Mouse (Mus musculus) brown adipose tissue, adult 24 weeks (tissue): ENCODE data around the gene Gclm. TPM values are rescaled to one million over a fixed set of nuclear protein-coding genes. Genes with fewer than 3 reads are reported as not detected.
"Not testable (repeated sequence)": the region's sequence is repeated elsewhere in the genome, so short reads cannot be mapped to it uniquely, and the experiment has no call there.

Experiments used
- H3K27ac ChIP-seq: fragments of 200-500 bp; replicated peaks from 2 replicates; pipeline ENCODE4 v1.5.1; 2012; ENCODE audit warnings: low read depth, mild to moderate bottlenecking, low read length
- H3K4me1 ChIP-seq: fragments of 200-500 bp; 2 replicates; pipeline ENCODE4 v1.6.1; 2012; ENCODE audit warnings: low read length, mixed read lengths; ENCODE audit not compliant: control insufficient read depth, insufficient read depth, insufficient read length
- H3K4me3 ChIP-seq: fragments of 200-500 bp; 2 replicates; pipeline ENCODE4 v1.5.1; 2012; ENCODE audit warnings: low read depth, mild to moderate bottlenecking, low read length, moderate library complexity; ENCODE audit not compliant: insufficient read depth
- polyA plus RNA-seq: library from polyadenylated mRNA; stranded (reverse); fragments of >200 nt; gene quantifications from 2 replicates; pipeline ENCODE4 v1.2.4, GENCODE M21; 2012; ENCODE audit not compliant: missing spikeins, insufficient read depth, insufficient read length

Gene Gclm
- polyA plus RNA-seq, 1 experiment, result 64.3 TPM

GRCm38 (mm10) chr3:122210434-122210833, 34.9 kb upstream of the Gclm start:
- H3K4me3 ChIP-seq, result no peak overlapping the region
- no peak overlapping the region for H3K27ac ChIP-seq
- no peaks in the 10 kb centered on the region; the same call in 1 of the 2 replicates for H3K4me1 ChIP-seq

DNA sequence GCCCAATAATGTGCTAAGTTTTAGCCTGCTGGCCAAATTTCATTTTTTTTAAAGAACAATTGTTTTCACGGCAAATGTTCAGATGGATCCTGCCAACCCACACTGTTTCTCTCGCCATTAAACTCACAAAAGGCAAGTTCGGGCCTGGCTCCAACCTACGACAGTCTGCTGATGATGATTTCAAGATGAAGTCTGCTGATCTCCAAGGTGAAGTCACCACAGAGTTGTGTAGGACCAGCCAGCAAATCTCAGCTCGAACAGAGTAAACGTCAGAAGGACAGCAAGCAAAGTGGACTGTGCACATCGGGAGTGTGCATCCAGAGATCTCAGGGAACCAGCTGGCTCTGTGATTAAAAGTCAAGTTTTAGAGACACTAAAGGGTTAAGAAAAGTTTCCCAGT, 34.5 kb upstream of the Gclm start:
- Histone ChIP-seq H3K27ac (no peak overlapping the region), H3K4me1 (no peaks in the 10 kb centered on the region; the same call in 1 of the 2 replicates), H3K4me3 (no peak overlapping the region)

DNA sequence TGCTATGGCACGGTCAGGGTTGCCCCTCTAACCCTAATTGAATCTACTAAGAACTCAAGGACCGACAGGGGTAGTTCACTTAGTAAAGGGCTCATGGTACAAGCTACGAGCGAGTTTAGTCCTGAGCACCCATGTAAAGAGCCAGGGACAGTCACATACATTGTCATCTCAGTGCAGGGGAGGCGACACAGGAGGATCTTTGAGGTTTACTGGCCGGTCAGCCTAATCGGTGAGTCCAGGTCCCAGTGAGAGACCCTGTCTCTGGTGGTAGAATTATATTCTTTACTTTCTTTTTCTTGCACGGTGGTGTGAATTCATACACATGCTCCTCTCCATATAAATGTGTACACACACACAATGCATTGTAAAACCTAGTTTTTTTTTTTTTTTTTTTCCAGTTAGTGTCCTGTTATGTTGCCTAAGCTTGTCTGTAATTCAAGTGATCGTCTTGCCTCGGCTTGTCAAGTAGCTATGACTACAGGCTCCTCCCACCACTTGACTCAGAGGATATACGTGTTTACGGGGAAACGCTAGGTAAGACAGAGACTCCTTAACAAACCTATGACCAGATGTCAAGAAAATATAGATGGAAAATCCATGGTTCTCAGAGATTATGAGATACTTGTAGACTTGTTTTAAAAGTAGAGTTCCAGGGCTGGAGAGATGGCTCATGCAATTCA, 33.8 kb upstream of the Gclm start:
- Histone ChIP-seq H3K4me3 (no peak overlapping the region), H3K4me1 (no peaks in the 10 kb centered on the region; the same call in 1 of the 2 replicates), H3K27ac (no peak overlapping the region)

GRCm38 (mm10) chr3:122221240-122222036, 23.9 kb upstream of the Gclm start:
- H3K27ac ChIP-seq, result no peak overlapping the region

DNA sequence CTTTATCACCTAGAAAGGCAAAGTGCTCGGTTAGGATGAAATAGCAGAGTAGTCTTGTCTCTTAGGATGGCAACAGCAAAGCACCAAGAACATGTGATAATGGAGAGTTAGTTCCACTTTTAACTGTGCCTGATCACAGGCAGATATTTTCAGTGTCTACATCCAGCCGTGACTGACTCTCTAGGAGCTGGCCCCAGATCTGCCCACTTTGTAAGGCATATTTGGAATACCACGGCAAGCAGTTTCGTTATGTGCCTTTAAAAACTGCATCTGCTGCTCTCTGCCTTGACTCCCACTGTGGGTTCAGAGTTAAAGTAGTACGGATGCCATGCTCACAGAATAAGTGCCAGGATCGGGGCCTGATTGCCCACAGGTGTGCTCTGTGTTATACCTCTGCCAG, 18.4 kb upstream of the Gclm start:
- H3K4me1 ChIP-seq, H3K27ac ChIP-seq, H3K4me3 ChIP-seq: not testable (repeated sequence)

More at GRCm38 (mm10) chr3:122221240-122222036, 23.9 kb upstream of the Gclm start:
- H3K4me1 ChIP-seq, result no peaks in the 10 kb centered on the region
- no peak overlapping the region for H3K4me3 ChIP-seq

DNA sequence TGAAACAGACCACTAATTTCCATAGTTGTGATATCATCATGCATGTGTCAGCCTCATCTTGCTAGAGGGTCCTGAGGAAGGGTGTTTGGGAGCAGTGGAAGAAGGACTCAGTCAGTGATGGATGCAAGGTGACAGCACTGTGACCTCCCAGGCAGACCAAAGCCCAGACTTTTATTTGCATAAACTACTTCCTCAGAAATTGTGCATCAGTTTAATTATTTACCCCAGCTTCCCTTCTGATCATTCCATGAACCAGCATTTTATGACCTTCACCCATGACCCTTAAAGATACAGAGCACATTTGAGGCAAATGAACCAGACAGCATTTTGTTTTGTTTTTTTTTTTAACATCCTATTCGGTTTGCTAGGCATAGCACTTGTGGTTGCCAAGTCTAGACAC, 9.6 kb upstream of the Gclm start:
- no peak overlapping the region for H3K27ac ChIP-seq
- no peak overlapping the region for H3K4me3 ChIP-seq
- H3K4me1 ChIP-seq, result no peaks in the 10 kb centered on the region

GRCm38 (mm10) chr3:122242876-122243275, 2.5 kb upstream of the Gclm start:
- no peak overlapping the region for H3K27ac ChIP-seq
- H3K4me3 ChIP-seq, result no peak overlapping the region
- peaks cover 8% of the 10 kb centered on the region; the same call in 1 of the 2 replicates for H3K4me1 ChIP-seq

GRCm38 (mm10) chr3:122243416-122244167, 1.8 kb upstream of the Gclm start:
- Histone ChIP-seq H3K27ac (no peak overlapping the region), H3K4me1 (peaks cover 9% of the 10 kb centered on the region; the same call in 1 of the 2 replicates)

DNA sequence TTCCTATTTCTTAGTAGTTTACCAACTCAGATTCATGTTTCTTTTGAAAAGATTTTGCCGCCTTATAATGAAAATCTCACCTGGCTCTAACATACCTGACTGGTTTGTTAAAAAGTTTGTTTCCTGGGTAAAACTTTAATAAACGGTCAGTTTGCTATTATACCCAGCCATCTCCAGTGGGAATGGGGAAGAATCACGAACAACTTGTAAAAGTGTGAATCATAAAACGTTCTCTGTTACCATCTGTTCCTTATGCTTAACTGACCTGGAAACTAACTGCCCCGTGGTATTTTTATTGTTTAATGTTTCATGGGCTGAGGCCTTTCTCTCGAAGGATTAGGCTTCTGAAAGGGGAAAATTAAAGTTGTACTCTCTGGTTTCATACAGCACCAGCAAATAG, 598 bp upstream of the Gclm start:
- no peak overlapping the region; the same call in 1 of the 2 replicates for H3K4me3 ChIP-seq

More at GRCm38 (mm10) chr3:122243416-122244167, 1.8 kb upstream of the Gclm start:
- H3K4me3 ChIP-seq, result no peak overlapping the region

GRCm38 (mm10) chr3:122245878-122246332, 548 bp downstream of the Gclm start:
- Histone ChIP-seq H3K4me3 (peak overlapping the region; percentile 93), H3K4me1 (peaks cover 9% of the 10 kb centered on the region; the same call in 1 of the 2 replicates), H3K27ac (peak overlapping the region; percentile 4; the same call in 1 of the 2 replicates)

More for the DNA sequence above, 598 bp upstream of the Gclm start:
- Histone ChIP-seq H3K4me1 (peaks cover 9% of the 10 kb centered on the region; the same call in 1 of the 2 replicates), H3K27ac (no peak overlapping the region)

DNA sequence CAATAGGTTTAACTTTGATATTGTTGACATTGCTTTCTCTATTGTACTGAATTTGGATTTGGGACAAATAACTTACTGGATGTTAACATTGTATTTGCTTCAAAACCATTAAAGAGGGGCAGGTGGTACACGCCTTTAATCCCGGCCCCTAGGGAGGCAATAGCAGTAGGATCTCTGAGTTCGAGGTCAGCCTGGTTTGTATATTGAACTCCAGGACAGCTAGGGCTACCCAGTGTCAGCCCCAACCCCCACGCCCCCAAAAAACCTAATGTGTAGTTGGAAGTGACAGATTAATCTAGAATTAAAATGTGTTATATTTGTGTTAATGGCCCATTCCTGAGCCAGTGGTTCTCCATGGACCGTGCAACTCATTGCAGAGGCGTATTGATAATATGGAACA, 1.0 kb downstream of the Gclm start:
- Histone ChIP-seq H3K4me3 (peak overlapping the region; percentile 93), H3K4me1 (peaks cover 9% of the 10 kb centered on the region; the same call in 1 of the 2 replicates), H3K27ac (no peak overlapping the region)

GRCm38 (mm10) chr3:122246986-122247767, 1.8 kb downstream of the Gclm start:
- H3K4me3 ChIP-seq, result peak overlapping the region; percentile 19; the same call in 1 of the 2 replicates
- peaks cover 9% of the 10 kb centered on the region; the same call in 1 of the 2 replicates for H3K4me1 ChIP-seq
- no peak overlapping the region for H3K27ac ChIP-seq

DNA sequence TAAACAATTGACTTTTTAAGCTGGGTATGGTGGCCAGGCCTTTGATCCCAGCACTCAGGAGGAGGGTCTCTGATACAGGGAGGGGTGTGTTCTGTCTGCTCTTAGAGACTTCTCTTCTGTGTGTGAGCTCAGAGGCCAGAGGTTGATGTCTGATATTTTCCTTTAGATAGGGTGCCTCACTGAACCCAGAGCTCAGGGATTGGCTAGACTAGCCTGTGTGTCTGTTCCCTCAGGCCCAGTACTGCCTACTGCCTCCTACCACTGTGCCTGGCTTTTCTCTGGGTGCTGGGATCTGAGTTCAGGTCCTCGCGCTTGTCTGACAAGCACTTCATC, 2.4 kb downstream of the Gclm start:
- peaks cover 9% of the 10 kb centered on the region; the same call in 1 of the 2 replicates for H3K4me1 ChIP-seq

DNA sequence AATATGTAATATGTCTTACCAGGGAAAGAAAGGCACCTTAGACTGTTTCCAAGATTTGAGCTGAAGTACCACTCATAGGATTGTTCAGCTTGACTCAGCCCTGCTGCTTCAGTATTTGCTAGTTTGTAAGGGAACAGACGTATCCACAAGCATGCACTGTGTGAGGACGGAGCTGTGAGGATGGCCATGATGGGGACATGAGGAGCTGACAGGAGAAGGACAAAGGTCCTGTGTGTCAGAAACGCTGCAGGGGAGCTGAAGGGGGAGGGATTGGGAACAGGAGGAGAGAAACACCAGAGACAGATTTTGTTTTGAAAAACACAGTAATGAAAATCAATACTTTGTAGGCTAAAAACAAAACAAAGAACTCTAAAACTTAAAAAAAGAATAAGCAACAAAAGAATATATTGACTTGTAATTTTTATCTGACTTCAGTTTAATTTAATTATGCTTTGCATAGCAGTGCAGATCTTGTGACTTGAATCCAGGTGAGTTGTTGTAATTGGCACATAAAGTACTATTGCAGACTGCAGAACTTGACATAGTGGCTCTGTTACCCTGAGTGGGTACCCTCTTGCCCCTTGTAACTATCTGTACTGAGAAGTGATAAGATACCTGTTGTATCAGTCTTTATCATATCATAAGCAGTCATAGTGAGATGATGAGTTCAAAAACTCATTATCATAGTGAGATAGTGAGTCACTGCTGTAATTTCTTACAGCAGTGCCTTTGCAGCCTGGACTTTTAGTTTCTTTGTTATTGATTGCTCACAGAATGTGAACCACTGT, 7.3 kb downstream of the Gclm start:
- Histone ChIP-seq H3K27ac (no peak overlapping the region), H3K4me3 (no peak overlapping the region), H3K4me1 (0 out of 2 replicates have a peak, but pooled peaks cover 3% of the 10 kb centered on the region)

More for the DNA sequence above, 2.4 kb downstream of the Gclm start:
- Histone ChIP-seq H3K27ac (no peak overlapping the region), H3K4me3 (no peak overlapping the region)
